Mouse (Mus musculus): Measurements from ENCODE around the gene 4933428G20Rik. TPM values are rescaled to one million over a fixed set of nuclear protein-coding genes. Genes with fewer than 3 reads are reported as not detected.

4933428G20Rik gene
- polyA plus RNA-seq, 1 experiment from 2014 or later: 1.2 TPM

- Histone ChIP-seq H3K4me3 (replicated peaks) (no peak overlapping the region), H3K27me3 (peaks cover 44% of the 10 kb centered on the region), H3K4me2 (replicated peaks) (no peak overlapping the region), H3K36me3 (peaks cover 14% of the 10 kb centered on the region), H3K4me1 (replicated peaks) (peaks cover 60% of the 10 kb centered on the region), H3K27ac (no peak overlapping the region), H3K9me3 (no peaks in the 10 kb centered on the region), H3K9ac (replicated peaks) (no peak overlapping the region)
- no peak for ATAC-seq
- WGBS: 48% methylated on average over 5 of the region's 5 CpGs
Measured at GRCm38 (mm10) chr11:97539622-97540021, 39.5 kb upstream of the 4933428G20Rik start.

GRCm38 (mm10) chr11:97537580-97538089, 37.5 kb upstream of the 4933428G20Rik start:
- Histone ChIP-seq H3K9ac (replicated peaks) (peak overlapping the region; percentile 48; the same call in 1 of the 2 replicates), H3K4me1 (replicated peaks) (peaks cover 62% of the 10 kb centered on the region), H3K27ac (no peak overlapping the region), H3K36me3 (peaks cover 34% of the 10 kb centered on the region), H3K27me3 (peaks cover 63% of the 10 kb centered on the region), H3K4me2 (replicated peaks) (peak overlapping the region; percentile 51), H3K9me3 (no peaks in the 10 kb centered on the region), H3K4me3 (replicated peaks) (peak overlapping the region; percentile 26; the same call in 1 of the 2 replicates)
- ATAC-seq: no peak
- 20% methylated on average over 12 of the region's 12 CpGs for WGBS

GRCm38 (mm10) chr11:97536835-97537579, 36.9 kb upstream of the 4933428G20Rik start:
- H3K4me3 ChIP-seq (replicated peaks): peak overlapping the region; percentile 26
- H3K27me3 ChIP-seq: peaks cover 70% of the 10 kb centered on the region
- H3K36me3 ChIP-seq: peaks cover 34% of the 10 kb centered on the region
- under 1% methylated on average over 34 of the region's 36 CpGs for WGBS
- 0 out of 2 replicates have a peak, but pooled peaks have one; percentile 12 for ATAC-seq
- H3K9me3 ChIP-seq: no peaks in the 10 kb centered on the region
- no peak overlapping the region for H3K27ac ChIP-seq
- H3K9ac ChIP-seq (replicated peaks): peak overlapping the region; percentile 48
- H3K4me1 ChIP-seq (replicated peaks): peaks cover 66% of the 10 kb centered on the region
- peak overlapping the region; percentile 51 for H3K4me2 ChIP-seq (replicated peaks)

GRCm38 (mm10) chr11:97536083-97536747, 36.1 kb upstream of the 4933428G20Rik start:
- Histone ChIP-seq H3K27me3 (peaks cover 71% of the 10 kb centered on the region), H3K27ac (no peak overlapping the region), H3K4me2 (replicated peaks) (peak overlapping the region; percentile 51), H3K36me3 (peaks cover 34% of the 10 kb centered on the region), H3K9ac (replicated peaks) (no peak overlapping the region), H3K4me1 (replicated peaks) (peaks cover 72% of the 10 kb centered on the region), H3K4me3 (replicated peaks) (peak overlapping the region; percentile 26; the same call in 1 of the 2 replicates), H3K9me3 (no peaks in the 10 kb centered on the region)
- no peak for ATAC-seq
- 19% methylated on average over 35 of the region's 35 CpGs for WGBS

GRCm38 (mm10) chr11:97535660-97536059, 35.5 kb upstream of the 4933428G20Rik start:
- 53% methylated on average over 5 of the region's 5 CpGs for WGBS
- H3K9me3 ChIP-seq: no peaks in the 10 kb centered on the region
- H3K4me1 ChIP-seq (replicated peaks): peaks cover 68% of the 10 kb centered on the region
- H3K27ac ChIP-seq: no peak overlapping the region
- no peak overlapping the region for H3K9ac ChIP-seq (replicated peaks)
- no peak overlapping the region for H3K4me2 ChIP-seq (replicated peaks)
- no peak overlapping the region for H3K4me3 ChIP-seq (replicated peaks)
- ATAC-seq: no peak
- peaks cover 71% of the 10 kb centered on the region for H3K27me3 ChIP-seq
- peaks cover 37% of the 10 kb centered on the region for H3K36me3 ChIP-seq

GRCm38 (mm10) chr11:97535308-97535630, 35.1 kb upstream of the 4933428G20Rik start:
- H3K4me2 ChIP-seq (replicated peaks): no peak overlapping the region
- ATAC-seq: no peak
- peaks cover 71% of the 10 kb centered on the region for H3K27me3 ChIP-seq
- peaks cover 38% of the 10 kb centered on the region for H3K36me3 ChIP-seq
- peaks cover 64% of the 10 kb centered on the region for H3K4me1 ChIP-seq (replicated peaks)
- H3K4me3 ChIP-seq (replicated peaks): no peak overlapping the region
- WGBS: 27% methylated on average over 5 of the region's 5 CpGs
- no peak overlapping the region for H3K9ac ChIP-seq (replicated peaks)
- H3K9me3 ChIP-seq: no peaks in the 10 kb centered on the region
- H3K27ac ChIP-seq: no peak overlapping the region

GRCm38 (mm10) chr11:97534442-97535307, 34.5 kb upstream of the 4933428G20Rik start:
- peaks cover 58% of the 10 kb centered on the region for H3K4me1 ChIP-seq (replicated peaks)
- peak overlapping the region; percentile 23; the same call in 1 of the 2 replicates for H3K4me3 ChIP-seq (replicated peaks)

GRCm38 (mm10) chr11:97533653-97534052, 33.5 kb upstream of the 4933428G20Rik start:
- no peak overlapping the region for H3K27ac ChIP-seq
- H3K4me2 ChIP-seq (replicated peaks): no peak overlapping the region
- no peak for ATAC-seq
- H3K9me3 ChIP-seq: no peaks in the 10 kb centered on the region
- H3K4me1 ChIP-seq (replicated peaks): peaks cover 53% of the 10 kb centered on the region
- WGBS: 34% methylated on average over 7 of the region's 7 CpGs
- H3K4me3 ChIP-seq (replicated peaks): no peak overlapping the region
- H3K9ac ChIP-seq (replicated peaks): no peak overlapping the region
- H3K27me3 ChIP-seq: peaks cover 68% of the 10 kb centered on the region
- H3K36me3 ChIP-seq: peaks cover 55% of the 10 kb centered on the region

More at GRCm38 (mm10) chr11:97534442-97535307, 34.5 kb upstream of the 4933428G20Rik start:
- no peak overlapping the region for H3K27ac ChIP-seq
- WGBS: 8% methylated on average over 95 of the region's 95 CpGs
- peaks cover 71% of the 10 kb centered on the region for H3K27me3 ChIP-seq
- H3K9me3 ChIP-seq: no peaks in the 10 kb centered on the region
- ATAC-seq: no peak
- H3K9ac ChIP-seq (replicated peaks): peak overlapping the region; percentile 33; the same call in 1 of the 2 replicates
- peak overlapping the region; percentile 22 for H3K4me2 ChIP-seq (replicated peaks)
- peaks cover 44% of the 10 kb centered on the region for H3K36me3 ChIP-seq

- Histone ChIP-seq H3K27ac (no peak overlapping the region), H3K9ac (replicated peaks) (no peak overlapping the region), H3K4me1 (replicated peaks) (peaks cover 53% of the 10 kb centered on the region), H3K36me3 (peaks cover 58% of the 10 kb centered on the region), H3K4me2 (replicated peaks) (peak overlapping the region; percentile 23; the same call in 1 of the 2 replicates), H3K27me3 (peaks cover 62% of the 10 kb centered on the region), H3K9me3 (no peaks in the 10 kb centered on the region), H3K4me3 (replicated peaks) (no peak overlapping the region)
- 8% methylated on average over 20 of the region's 20 CpGs for WGBS
- peak; percentile 25; the same call in 1 of the 2 replicates for ATAC-seq
Measured at GRCm38 (mm10) chr11:97532950-97533582, 32.9 kb upstream of the 4933428G20Rik start.

- no peak overlapping the region for H3K27ac ChIP-seq
- no peak for ATAC-seq
- no peak overlapping the region for H3K9ac ChIP-seq (replicated peaks)
- no peak overlapping the region for H3K4me3 ChIP-seq (replicated peaks)
- WGBS: 28% methylated on average over 8 of the region's 8 CpGs
- H3K9me3 ChIP-seq: no peaks in the 10 kb centered on the region
- H3K27me3 ChIP-seq: peaks cover 55% of the 10 kb centered on the region
- H3K4me2 ChIP-seq (replicated peaks): no peak overlapping the region
- peaks cover 46% of the 10 kb centered on the region for H3K4me1 ChIP-seq (replicated peaks)
- peaks cover 58% of the 10 kb centered on the region for H3K36me3 ChIP-seq
Measured at GRCm38 (mm10) chr11:97532354-97532753, 32.2 kb upstream of the 4933428G20Rik start.

All from midbrain, embryonic 13.5 days (tissue).